Mouse (Mus musculus): ENCODE measurements around the gene Sycp3.
"Not testable (repeated sequence)": the region's sequence is repeated elsewhere in the genome, so short reads cannot be mapped to it uniquely, and the experiment has no call there.

Gene Sycp3

GRCm38 (mm10) chr10:88503421-88504314 lies 44.3 kb downstream of the Sycp3 start, which contains the start of gene Chpt1:
Gene Chpt1, minus strand, starts transcription at chr10:88504073.
- H3K27me3 ChIP-seq (ENCODE audit: insufficient read depth, low read length): peaks cover 11% of the 10 kb centered on the region
- no peaks in the 10 kb centered on the region for H3K36me3 ChIP-seq (ENCODE audit: insufficient read depth, low read length)
- no peaks in the 10 kb centered on the region for H3K9me3 ChIP-seq (ENCODE audit: low read length)
- peaks cover 35% of the 10 kb centered on the region for H3K4me1 ChIP-seq (replicated peaks; ENCODE audit: low read depth, low read length)
- peak within 1 kb of the TSS; percentile 91 for H3K4me3 ChIP-seq (replicated peaks; ENCODE audit: low read length)
- no peak for TF ChIP-seq POU5F1 (IDR thresholded peaks at IDR 0.05; ENCODE audit: borderline replicate concordance, low read length)
- no peak for TF ChIP-seq NANOG (IDR thresholded peaks at IDR 0.05; ENCODE audit: borderline replicate concordance, low read length)
- TF ChIP-seq CTCF (conservative IDR thresholded peaks at IDR 0.05; ENCODE audit: low read length): no peak

- no peak for TF ChIP-seq POU5F1 (IDR thresholded peaks at IDR 0.05; ENCODE audit: borderline replicate concordance, low read length)
- TF ChIP-seq NANOG (IDR thresholded peaks at IDR 0.05; ENCODE audit: borderline replicate concordance, low read length): no peak
- no peak for TF ChIP-seq CTCF (conservative IDR thresholded peaks at IDR 0.05; ENCODE audit: low read length)
- no peaks in the 10 kb centered on the region for H3K9me3 ChIP-seq (ENCODE audit: low read length)
- H3K36me3 ChIP-seq (ENCODE audit: insufficient read depth, low read length): no peaks in the 10 kb centered on the region
- peak overlapping the region; percentile 91 for H3K4me3 ChIP-seq (replicated peaks; ENCODE audit: low read length)
- H3K4me1 ChIP-seq (replicated peaks; ENCODE audit: low read depth, low read length): peaks cover 35% of the 10 kb centered on the region
- peaks cover 11% of the 10 kb centered on the region for H3K27me3 ChIP-seq (ENCODE audit: insufficient read depth, low read length)
These were observed 45.1 kb downstream of the Sycp3 start for GRCm38 (mm10) chr10:88504481-88504880.

- TF ChIP-seq POU5F1 (IDR thresholded peaks at IDR 0.05; ENCODE audit: borderline replicate concordance, low read length) (no peak), NANOG (IDR thresholded peaks at IDR 0.05; ENCODE audit: borderline replicate concordance, low read length) (peak; percentile 87; the same call in 1 of the 2 replicates)
- Histone ChIP-seq H3K36me3 (ENCODE audit: insufficient read depth, low read length) (no peaks in the 10 kb centered on the region), H3K27me3 (ENCODE audit: insufficient read depth, low read length) (peaks cover 11% of the 10 kb centered on the region), H3K4me1 (replicated peaks; ENCODE audit: low read depth, low read length) (peaks cover 28% of the 10 kb centered on the region), H3K4me3 (replicated peaks; ENCODE audit: low read length) (no peak overlapping the region), H3K9me3 (ENCODE audit: low read length) (no peaks in the 10 kb centered on the region)
These were observed 45.9 kb downstream of the Sycp3 start for GRCm38 (mm10) chr10:88505256-88505655.

- Histone ChIP-seq H3K27me3 (ENCODE audit: insufficient read depth, low read length) (peaks cover 6% of the 10 kb centered on the region), H3K9me3 (ENCODE audit: low read length) (no peaks in the 10 kb centered on the region), H3K4me1 (replicated peaks; ENCODE audit: low read depth, low read length) (peaks cover 25% of the 10 kb centered on the region), H3K4me3 (replicated peaks; ENCODE audit: low read length) (no peak overlapping the region), H3K36me3 (ENCODE audit: insufficient read depth, low read length) (no peaks in the 10 kb centered on the region)
- TF ChIP-seq NANOG (IDR thresholded peaks at IDR 0.05; ENCODE audit: borderline replicate concordance, low read length): no peak
- TF ChIP-seq CTCF (conservative IDR thresholded peaks at IDR 0.05; ENCODE audit: low read length): no peak
These were observed 48.3 kb downstream of the Sycp3 start for GRCm38 (mm10) chr10:88507691-88508143.

GRCm38 (mm10) chr10:88510503-88511271 lies 51.3 kb downstream of the Sycp3 start:
- no peaks in the 10 kb centered on the region for H3K36me3 ChIP-seq (ENCODE audit: insufficient read depth, low read length)
- 0 out of 2 replicates have a peak, but pooled peaks cover 4% of the 10 kb centered on the region for H3K9me3 ChIP-seq (ENCODE audit: low read length)
- no peak for TF ChIP-seq POU5F1 (IDR thresholded peaks at IDR 0.05; ENCODE audit: borderline replicate concordance, low read length)
- no peak for TF ChIP-seq NANOG (IDR thresholded peaks at IDR 0.05; ENCODE audit: borderline replicate concordance, low read length)
- no peak for TF ChIP-seq CTCF (conservative IDR thresholded peaks at IDR 0.05; ENCODE audit: low read length)
- no peaks in the 10 kb centered on the region for H3K27me3 ChIP-seq (ENCODE audit: insufficient read depth, low read length)
- H3K4me1 ChIP-seq (replicated peaks; ENCODE audit: low read depth, low read length): peaks cover 20% of the 10 kb centered on the region
- H3K4me3 ChIP-seq (replicated peaks; ENCODE audit: low read length): no peak overlapping the region

- Histone ChIP-seq H3K36me3 (ENCODE audit: insufficient read depth, low read length) (no peaks in the 10 kb centered on the region), H3K27me3 (ENCODE audit: insufficient read depth, low read length) (no peaks in the 10 kb centered on the region), H3K4me3 (replicated peaks; ENCODE audit: low read length) (no peak overlapping the region), H3K9me3 (ENCODE audit: low read length) (peaks cover 6% of the 10 kb centered on the region; the same call in 1 of the 2 replicates), H3K4me1 (replicated peaks; ENCODE audit: low read depth, low read length) (peaks cover 16% of the 10 kb centered on the region)
- no peak for TF ChIP-seq POU5F1 (IDR thresholded peaks at IDR 0.05; ENCODE audit: borderline replicate concordance, low read length)
- no peak for TF ChIP-seq CTCF (conservative IDR thresholded peaks at IDR 0.05; ENCODE audit: low read length)
- no peak for TF ChIP-seq NANOG (IDR thresholded peaks at IDR 0.05; ENCODE audit: borderline replicate concordance, low read length)
These were observed 52.0 kb downstream of the Sycp3 start for GRCm38 (mm10) chr10:88511355-88511754.

GRCm38 (mm10) chr10:88513574-88514135 lies 54.3 kb downstream of the Sycp3 start:
- peak; percentile 25 for TF ChIP-seq CTCF (conservative IDR thresholded peaks at IDR 0.05; ENCODE audit: low read length)
- TF ChIP-seq POU5F1 (IDR thresholded peaks at IDR 0.05; ENCODE audit: borderline replicate concordance, low read length): no peak

GRCm38 (mm10) chr10:88514495-88514894 lies 55.1 kb downstream of the Sycp3 start:
- TF ChIP-seq NANOG (IDR thresholded peaks at IDR 0.05; ENCODE audit: borderline replicate concordance, low read length) (no peak), CTCF (conservative IDR thresholded peaks at IDR 0.05; ENCODE audit: low read length) (peak; percentile 53), POU5F1 (IDR thresholded peaks at IDR 0.05; ENCODE audit: borderline replicate concordance, low read length) (no peak)
- peaks cover 16% of the 10 kb centered on the region for H3K4me1 ChIP-seq (replicated peaks; ENCODE audit: low read depth, low read length)
- no peaks in the 10 kb centered on the region for H3K27me3 ChIP-seq (ENCODE audit: insufficient read depth, low read length)
- no peak overlapping the region for H3K4me3 ChIP-seq (replicated peaks; ENCODE audit: low read length)
- no peaks in the 10 kb centered on the region for H3K36me3 ChIP-seq (ENCODE audit: insufficient read depth, low read length)
- peaks cover 6% of the 10 kb centered on the region; the same call in 1 of the 2 replicates for H3K9me3 ChIP-seq (ENCODE audit: low read length)

More at GRCm38 (mm10) chr10:88513574-88514135, 54.3 kb downstream of the Sycp3 start:
- peaks cover 16% of the 10 kb centered on the region for H3K4me1 ChIP-seq (replicated peaks; ENCODE audit: low read depth, low read length)
- no peaks in the 10 kb centered on the region for H3K27me3 ChIP-seq (ENCODE audit: insufficient read depth, low read length)
- no peak overlapping the region for H3K4me3 ChIP-seq (replicated peaks; ENCODE audit: low read length)
- peaks cover 6% of the 10 kb centered on the region; the same call in 1 of the 2 replicates for H3K9me3 ChIP-seq (ENCODE audit: low read length)
- no peaks in the 10 kb centered on the region for H3K36me3 ChIP-seq (ENCODE audit: insufficient read depth, low read length)

GRCm38 (mm10) chr10:88515049-88515448 lies 55.7 kb downstream of the Sycp3 start:
- H3K36me3 ChIP-seq (ENCODE audit: insufficient read depth, low read length); H3K27me3 ChIP-seq (ENCODE audit: insufficient read depth, low read length); H3K9me3 ChIP-seq (ENCODE audit: low read length); H3K4me3 ChIP-seq (replicated peaks; ENCODE audit: low read length): not testable (repeated sequence)
- peaks cover 16% of the 10 kb centered on the region for H3K4me1 ChIP-seq (replicated peaks; ENCODE audit: low read depth, low read length)
